ENCODE assay signal across 28 mouse cellular contexts in the genomic region with DNA sequence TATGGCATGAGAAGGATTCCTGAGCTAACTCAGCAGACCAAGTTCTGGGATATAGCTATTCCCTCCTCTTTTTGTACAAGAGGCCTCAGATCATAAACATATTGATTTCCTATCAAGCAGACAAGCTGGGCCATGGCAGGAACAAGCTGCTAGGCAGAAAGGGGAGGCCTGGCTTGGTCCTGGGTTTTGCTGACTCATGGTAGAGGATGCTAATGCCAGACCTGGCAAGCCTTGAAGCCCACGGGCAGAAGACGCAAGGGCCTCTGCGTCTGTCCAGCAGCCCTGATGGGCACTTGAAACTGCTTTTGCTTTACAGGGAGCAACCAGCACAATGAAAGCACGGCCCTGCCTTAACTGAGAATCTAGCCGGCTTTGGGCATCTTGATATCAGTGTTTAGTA.
DNase-seq lines count a peak whose midpoint lies in the region; ATAC-seq and TF ChIP-seq lines count a peak whose summit lies in the region.
"Had no signal": no experiment of that assay in that cellular context is flagged by ENCODE, and none has a peak within 500 bp of the region (broad histone marks: within the 10 kb centered on the region; RNA-seq: fewer than 3 reads in every experiment).

No protein-coding gene starts in this region.

- no peak overlapping the region for H3K27ac ChIP-seq in forebrain, embryonic 11.5 days (ENCODE audit: low read depth, low read length)
- H3K27ac ChIP-seq in forebrain, embryonic 14.5 days (ENCODE audit: low read depth, low read length) = no peak overlapping the region
- peak overlapping the region; percentile 47; the same call in 1 of the 2 replicates for H3K27ac ChIP-seq in lung, postnatal 0 days (ENCODE audit: low read length)
- H3K27ac ChIP-seq: embryonic facial prominence, embryonic 13.5 days; forebrain, embryonic 15.5 days; heart, embryonic 10.5 days; heart, embryonic 15.5 days; hindbrain, embryonic 12.5 days; hindbrain, postnatal 0 days; intestine, embryonic 15.5 days; kidney, postnatal 0 days; left cerebral cortex, adult 2 months; liver, embryonic 12.5 days; macrophage; neural tube, embryonic 12.5 days had no signal

- WGBS in forebrain, embryonic 11.5 days = 85% methylated on average over 5 of the region's 5 CpGs
- WGBS in forebrain, embryonic 14.5 days = 82% methylated on average over 5 of the region's 5 CpGs
- WGBS in lung, postnatal 0 days = 66% methylated on average over 5 of the region's 5 CpGs

- H3K9ac ChIP-seq in forebrain, embryonic 11.5 days (ENCODE audit: low read length) = no peak overlapping the region
- H3K9ac ChIP-seq in forebrain, embryonic 14.5 days (ENCODE audit: low read length) = no peak overlapping the region
- no peak overlapping the region for H3K9ac ChIP-seq in lung, postnatal 0 days (replicated peaks; ENCODE audit: low read depth)
- H3K9ac ChIP-seq: embryonic facial prominence, embryonic 13.5 days; forebrain, embryonic 15.5 days; heart, embryonic 15.5 days; hindbrain, embryonic 12.5 days; intestine, embryonic 15.5 days; liver, embryonic 12.5 days; liver, postnatal 0 days; neural tube, embryonic 12.5 days had no signal

- no peak overlapping the region for H3K4me2 ChIP-seq in forebrain, embryonic 11.5 days (ENCODE audit: low read depth, low read length, severe bottlenecking)
- H3K4me2 ChIP-seq in forebrain, embryonic 14.5 days (ENCODE audit: low read length) = no peak overlapping the region
- H3K4me2 ChIP-seq in lung, postnatal 0 days (replicated peaks; ENCODE audit: low read depth, low read length) = no peak overlapping the region
- H3K4me2 ChIP-seq: embryonic facial prominence, embryonic 13.5 days; forebrain, embryonic 15.5 days; heart, embryonic 15.5 days; hindbrain, embryonic 12.5 days; intestine, embryonic 15.5 days; liver, embryonic 12.5 days; neural tube, embryonic 12.5 days had no signal

- no peak overlapping the region for H3K4me3 ChIP-seq in forebrain, embryonic 11.5 days (ENCODE audit: low read depth, low read length)
- H3K4me3 ChIP-seq in forebrain, embryonic 14.5 days (ENCODE audit: low read depth, low read length) = no peak overlapping the region
- H3K4me3 ChIP-seq in lung, postnatal 0 days (ENCODE audit: low read depth, low read length) = no peak overlapping the region
- H3K4me3 ChIP-seq: embryonic facial prominence, embryonic 13.5 days; erythroblast, embryonic 14.5 days; forebrain, embryonic 15.5 days; heart, embryonic 10.5 days; heart, embryonic 15.5 days; hindbrain, embryonic 12.5 days; intestine, embryonic 15.5 days; left cerebral cortex, adult 2 months; liver, embryonic 12.5 days; myocyte; neural tube, embryonic 12.5 days had no signal

- H3K4me1 ChIP-seq in forebrain, embryonic 11.5 days (replicated peaks; ENCODE audit: control insufficient read depth, insufficient read depth, low read length) = peaks cover 4% of the 10 kb centered on the region; the same call in 1 of the 2 replicates
- H3K4me1 ChIP-seq in forebrain, embryonic 14.5 days (ENCODE audit: control insufficient read depth, insufficient read depth, low read length) = no peaks in the 10 kb centered on the region
- H3K4me1 ChIP-seq in lung, postnatal 0 days (ENCODE audit: insufficient read depth, low read depth, low read length) = no peaks in the 10 kb centered on the region
- H3K4me1 ChIP-seq: embryonic facial prominence, embryonic 13.5 days; forebrain, embryonic 15.5 days; intestine, embryonic 15.5 days; liver, embryonic 12.5 days; neural tube, embryonic 12.5 days had no signal

- TF ChIP-seq EP300 in lung, postnatal 0 days (IDR thresholded peaks at IDR 0.05) = 0 out of 2 replicates have a peak, but pooled peaks have one; percentile 14

- ATAC-seq in forebrain, embryonic 11.5 days (replicated peaks; ENCODE audit: low FRiP score) = no peak
- ATAC-seq in forebrain, embryonic 14.5 days = no peak
- no peak; the same call in 1 of the 2 replicates for ATAC-seq in lung, postnatal 0 days
- ATAC-seq: forebrain, embryonic 15.5 days; hindbrain, postnatal 0 days; intestine, embryonic 15.5 days; liver, embryonic 12.5 days; liver, postnatal 0 days; midbrain, embryonic 16.5 days had no signal

- H3K9me3 ChIP-seq in forebrain, embryonic 11.5 days (ENCODE audit: control insufficient read depth, low read length) = no peaks in the 10 kb centered on the region
- H3K9me3 ChIP-seq in forebrain, embryonic 14.5 days (replicated peaks; ENCODE audit: control insufficient read depth, low read length) = no peaks in the 10 kb centered on the region
- no peaks in the 10 kb centered on the region for H3K9me3 ChIP-seq in lung, postnatal 0 days (ENCODE audit: low read length)
- H3K9me3 ChIP-seq: embryonic facial prominence, embryonic 13.5 days; forebrain, embryonic 15.5 days; heart, embryonic 10.5 days; heart, embryonic 15.5 days; hindbrain, embryonic 12.5 days; intestine, embryonic 15.5 days; liver, embryonic 12.5 days; neural tube, embryonic 12.5 days had no signal

- peak; percentile 47 for DNase-seq in forebrain, embryonic 11.5 days (ENCODE audit: low spot score)
- DNase-seq in forebrain, embryonic 14.5 days (ENCODE audit: low spot score) = no peak
- DNase-seq in lung, postnatal 0 days (ENCODE audit: low spot score) = no peak
- DNase-seq in lung, postnatal 10 days = no peak
- DNase-seq in 416B (ENCODE audit: low read depth) = peak; percentile 10
- DNase-seq in NIH3T3 (ENCODE audit: low read depth) = peak; percentile 55
- DNase-seq in kidney, postnatal 10 days = no peak
- DNase-seq: adrenal gland, postnatal 36 days; cerebellum, adult 2 months; kidney, adult 8-10 months; liver, postnatal 0 days; thymus, adult 2 months; thymus, postnatal 36 days had no signal

- H3K36me3 ChIP-seq in forebrain, embryonic 11.5 days (ENCODE audit: control insufficient read depth, insufficient read depth, low read length) = no peaks in the 10 kb centered on the region
- H3K36me3 ChIP-seq in forebrain, embryonic 14.5 days (ENCODE audit: control insufficient read depth, insufficient read depth, low read length) = no peaks in the 10 kb centered on the region
- H3K36me3 ChIP-seq in lung, postnatal 0 days (ENCODE audit: insufficient read depth, low read length) = no peaks in the 10 kb centered on the region
- H3K36me3 ChIP-seq: embryonic facial prominence, embryonic 13.5 days; forebrain, embryonic 15.5 days; heart, embryonic 10.5 days; heart, embryonic 15.5 days; hindbrain, embryonic 12.5 days; intestine, embryonic 15.5 days; liver, embryonic 12.5 days; neural tube, embryonic 12.5 days had no signal

- TF ChIP-seq CTCF in lung, postnatal 0 days (IDR thresholded peaks at IDR 0.05) = no peak

- H3K27me3 ChIP-seq in forebrain, embryonic 11.5 days (ENCODE audit: control insufficient read depth, insufficient read depth, low read length) = no peaks in the 10 kb centered on the region
- H3K27me3 ChIP-seq in forebrain, embryonic 14.5 days (replicated peaks; ENCODE audit: control insufficient read depth, insufficient read depth, low read length) = no peaks in the 10 kb centered on the region
- H3K27me3 ChIP-seq in lung, postnatal 0 days (replicated peaks; ENCODE audit: insufficient read depth, low read length) = no peaks in the 10 kb centered on the region
- H3K27me3 ChIP-seq: embryonic facial prominence, embryonic 13.5 days; forebrain, embryonic 15.5 days; heart, embryonic 15.5 days; hindbrain, embryonic 12.5 days; intestine, embryonic 15.5 days; liver, embryonic 12.5 days; neural tube, embryonic 12.5 days had no signal

Comparison
In these comparisons a context has a peak if more than half of its experiments do, and no peak if none do; other contexts are left out.
1. DNase-seq: peak in forebrain, embryonic 11.5 days (single experiment), 416B (single experiment) and NIH3T3 (single experiment); none in forebrain, embryonic 14.5 days (single experiment), lung, postnatal 0 days (single experiment), lung, postnatal 10 days (single experiment) and kidney, postnatal 10 days (single experiment).